Mouse (Mus musculus) ES-E14 (cell line): Measurements from ENCODE around the gene Cacnb4. TPM values are rescaled to one million over a fixed set of nuclear protein-coding genes. Genes with fewer than 3 reads are reported as not detected.

Experiments
- DNase-seq: peaks from one replicate; pipeline ENCODE4 v3.0.0-alpha.2; 2013; ENCODE audit warnings: low read depth, low spot score
- H3K27ac ChIP-seq: 2 replicates; pipeline ENCODE4 v1.5.1; 2012; ENCODE audit warnings: low read depth, mild to moderate bottlenecking, low read length, moderate library complexity, mixed read lengths; ENCODE audit not compliant: poor library complexity, insufficient read depth, severe bottlenecking
- H3K36me3 ChIP-seq: 2 replicates; pipeline ENCODE4 v1.6.1; 2012; ENCODE audit warnings: mild to moderate bottlenecking, low read length, moderate library complexity, mixed read lengths; ENCODE audit not compliant: control insufficient read depth, poor library complexity, insufficient read depth, severe bottlenecking
- H3K4me1 ChIP-seq, 2 experiments: fragments of 150-350 bp in 1 of 2; sonication (generic) in 1 of 2; 2 replicates each; pipeline ENCODE4 v1.6.1; 2012; ENCODE audit warnings: low read length in 2 of 2, mild to moderate bottlenecking in 1 of 2, mixed read lengths in 1 of 2; ENCODE audit not compliant: control insufficient read depth in 2 of 2, insufficient read depth in 2 of 2, poor library complexity in 1 of 2
- H3K4me3 ChIP-seq, 2 experiments: fragments of 150-350 bp in 1 of 2; sonication (generic) in 1 of 2; 2 replicates each; pipeline ENCODE4 v1.5.1; 2012; ENCODE audit warnings: low read length in 2 of 2, low read depth in 1 of 2, mild to moderate bottlenecking in 1 of 2, mixed read lengths in 1 of 2; ENCODE audit not compliant: insufficient read depth in 1 of 2, poor library complexity in 1 of 2, severe bottlenecking in 1 of 2
- H3K9ac ChIP-seq: 2 replicates; pipeline ENCODE4 v1.6.1; 2012; ENCODE audit warnings: low read depth, mild to moderate bottlenecking, low read length, mixed read lengths; ENCODE audit not compliant: poor library complexity, insufficient read depth, severe bottlenecking
- H3K9me3 ChIP-seq: fragments of 150-350 bp; sonication (generic); 2 replicates; pipeline ENCODE4 v1.6.1; 2012; ENCODE audit warnings: low read depth, mild to moderate bottlenecking, low read length; ENCODE audit not compliant: control insufficient read depth, insufficient read depth
- CHD2 ChIP-seq: IDR thresholded peaks from 2 replicates; pipeline ENCODE4 v1.6.1; 2014; ENCODE audit warnings: mild to moderate bottlenecking, low read depth, low read length, inconsistent platforms
- HCFC1 ChIP-seq: IDR thresholded peaks from 2 replicates; pipeline ENCODE4 v1.6.1; 2012; ENCODE audit warnings: low read length, inconsistent platforms, borderline replicate concordance; ENCODE audit not compliant: insufficient read depth
- MAFK ChIP-seq: IDR thresholded peaks from 2 replicates; pipeline ENCODE4 v1.6.1; 2014; ENCODE audit warnings: mild to moderate bottlenecking, low read depth, low read length, inconsistent platforms; ENCODE audit not compliant: insufficient read depth
- ZC3H11A ChIP-seq: IDR thresholded peaks from 2 replicates; pipeline ENCODE4 v1.6.1; 2012; ENCODE audit warnings: low read depth, mild to moderate bottlenecking, inconsistent platforms, low read length, borderline replicate concordance
- ZNF384 ChIP-seq: IDR thresholded peaks from 2 replicates; pipeline ENCODE4 v1.6.1; 2012; ENCODE audit warnings: low read depth, low read length, inconsistent platforms
- in situ Hi-C, 2 experiments: fragments of 600-800 bp; cut with MboI; formaldehyde crosslinking; loops; one replicate each; pipeline ENCODE4 v1.15.1; 2025; ENCODE audit warnings: low sequenced_read_pairs in 2 of 2, inconsistent platforms in 1 of 2; ENCODE audit not compliant: unreplicated experiment in 2 of 2
- total RNA-seq: library from RNA; depleted of rRNA; stranded (reverse); fragments of 300-350 nt; gene quantifications from 2 replicates; pipeline ENCODE4 v1.2.3, GENCODE M21; 2012

Cacnb4 gene
- total RNA-seq, 1 experiment, result 0.09 TPM

GRCm38 (mm10) chr2:52606331-52606730 lies 70.3 kb downstream of the Cacnb4 start:
- DNase-seq, result no peak
- H3K9me3 ChIP-seq, result no peaks in the 10 kb centered on the region
- H3K4me1 ChIP-seq, result peaks cover 2 to 3% of the 10 kb centered on the region in 2 experiments; a peak in 1 of 4 replicates
- no peak overlapping the region for H3K4me3 ChIP-seq
- no peak for TF ChIP-seq MAFK
- TF ChIP-seq HCFC1, result no peak
- TF ChIP-seq CHD2, result no peak
- no peak for TF ChIP-seq ZC3H11A
- no peak for TF ChIP-seq ZNF384
- no peak overlapping the region for H3K27ac ChIP-seq
- no peak overlapping the region for H3K9ac ChIP-seq
- H3K36me3 ChIP-seq, result no peaks in the 10 kb centered on the region
- in situ Hi-C loops, result no loop called here

GRCm38 (mm10) chr2:52605321-52605720 lies 71.3 kb downstream of the Cacnb4 start:
- TF ChIP-seq HCFC1 (no peak), MAFK (no peak), ZC3H11A (peak; percentile 79), CHD2 (no peak), ZNF384 (no peak)

GRCm38 (mm10) chr2:52604651-52605020 lies 72.0 kb downstream of the Cacnb4 start:
- Histone ChIP-seq H3K4me3 (no peak overlapping the region), H3K4me1 (peaks cover 2 to 3% of the 10 kb centered on the region in 2 experiments; a peak in 1 of 4 replicates), H3K9me3 (no peaks in the 10 kb centered on the region), H3K36me3 (no peaks in the 10 kb centered on the region), H3K9ac (no peak overlapping the region), H3K27ac (no peak overlapping the region)
- no peak for TF ChIP-seq ZNF384
- no peak for TF ChIP-seq HCFC1
- no peak for TF ChIP-seq MAFK
- TF ChIP-seq CHD2, result no peak
- TF ChIP-seq ZC3H11A, result no peak
- in situ Hi-C loops, result no loop called here
- no peak for DNase-seq

More at GRCm38 (mm10) chr2:52605321-52605720, 71.3 kb downstream of the Cacnb4 start:
- no peaks in the 10 kb centered on the region for H3K9me3 ChIP-seq
- no peaks in the 10 kb centered on the region for H3K36me3 ChIP-seq
- H3K4me3 ChIP-seq, result no peak overlapping the region
- DNase-seq, result peak; percentile 36
- no peak overlapping the region for H3K9ac ChIP-seq
- no peak overlapping the region for H3K27ac ChIP-seq
- H3K4me1 ChIP-seq, result peaks cover 2 to 3% of the 10 kb centered on the region in 2 experiments; a peak in 1 of 4 replicates
- in situ Hi-C loops, result no loop called here

GRCm38 (mm10) chr2:52603935-52604650 lies 72.5 kb downstream of the Cacnb4 start:
- Histone ChIP-seq H3K4me3 (no peak overlapping the region), H3K9ac (no peak overlapping the region), H3K27ac (no peak overlapping the region), H3K36me3 (no peaks in the 10 kb centered on the region), H3K4me1 (peaks cover 2 to 3% of the 10 kb centered on the region in 2 experiments; a peak in 1 of 4 replicates), H3K9me3 (no peaks in the 10 kb centered on the region)
- TF ChIP-seq ZC3H11A, result no peak
- TF ChIP-seq CHD2, result no peak
- no peak for TF ChIP-seq ZNF384
- TF ChIP-seq HCFC1, result no peak
- TF ChIP-seq MAFK, result no peak
- no peak for DNase-seq
- in situ Hi-C loops, result no loop called here
